Mouse (Mus musculus) CH12.LX (cell line): ENCODE data around the gene Slbp. TPM values are rescaled to one million over a fixed set of nuclear protein-coding genes. Genes with fewer than 3 reads are reported as not detected.

Experiments used
- DNase-seq: peaks from one replicate; pipeline ENCODE4 v3.0.0-alpha.2; 2013; ENCODE audit errors: extremely low read depth
- H3K27ac ChIP-seq: 2 replicates; pipeline ENCODE4 v1.5.1; 2012; ENCODE audit warnings: low read depth, mild to moderate bottlenecking, control low read depth, moderate library complexity; ENCODE audit not compliant: insufficient read depth
- H3K27me3 ChIP-seq: replicated peaks from 2 replicates; pipeline ENCODE3; 2012; ENCODE audit warnings: inconsistent platforms
- H3K36me3 ChIP-seq, 2 experiments: replicated peaks in 1 of 2; 2 replicates each; pipeline versions ENCODE3 to v1.6.1; 2012; ENCODE audit warnings: inconsistent platforms in 1 of 2, low read length in 1 of 2, mild to moderate bottlenecking in 1 of 2, mixed read lengths in 1 of 2, moderate library complexity in 1 of 2; ENCODE audit not compliant: control insufficient read depth in 1 of 2, insufficient read depth in 1 of 2
- H3K4me1 ChIP-seq, 2 experiments: 2 replicates each; pipeline ENCODE4 v1.6.1; 2012; ENCODE audit warnings: inconsistent platforms in 1 of 2, moderate library complexity in 1 of 2; ENCODE audit not compliant: insufficient read depth in 2 of 2, control insufficient read depth in 1 of 2
- H3K4me2 ChIP-seq: 2 replicates; pipeline ENCODE4 v1.6.1; 2012; ENCODE audit warnings: low read depth, mild to moderate bottlenecking, control low read depth; ENCODE audit not compliant: poor library complexity, insufficient read depth, severe bottlenecking
- H3K4me3 ChIP-seq, 3 experiments: fragments of 150-350 bp in 1 of 3; sonication (generic) in 1 of 3; replicated peaks in 1 of 3; 2 replicates each; pipeline versions ENCODE3 to v1.5.1; 2011 to 2012; ENCODE audit warnings: low read depth in 2 of 3, low read length in 2 of 3, mild to moderate bottlenecking in 2 of 3, moderate library complexity in 2 of 3, control low read depth in 1 of 3, improper control_type of control experiment in 1 of 3, inconsistent platforms in 1 of 3, mixed read lengths in 1 of 3; ENCODE audit not compliant: poor library complexity in 1 of 3
- H3K79me2 ChIP-seq: replicated peaks from 2 replicates; pipeline ENCODE4 v1.6.1; 2012; ENCODE audit warnings: mild to moderate bottlenecking, moderate library complexity; ENCODE audit not compliant: control insufficient read depth, poor library complexity, insufficient read depth, severe bottlenecking; ENCODE audit errors: extremely low read depth
- H3K9ac ChIP-seq: 2 replicates; pipeline ENCODE4 v1.6.1; 2012; ENCODE audit warnings: low read depth, mild to moderate bottlenecking, control low read depth, moderate library complexity; ENCODE audit not compliant: insufficient read depth
- H3K9me3 ChIP-seq: replicated peaks from 2 replicates; pipeline ENCODE3; 2012; ENCODE audit warnings: low read length, inconsistent platforms, mixed read lengths
- CTCF ChIP-seq, 2 experiments: IDR thresholded peaks in 1 of 2; conservative IDR thresholded peaks in 1 of 2; 2 replicates each; pipeline ENCODE4 v1.5.1; 2011 to 2012; ENCODE audit warnings: low read depth in 2 of 2, low read length in 2 of 2, improper control_type of control experiment in 1 of 2, inconsistent platforms in 1 of 2, mild to moderate bottlenecking in 1 of 2, moderate library complexity in 1 of 2
- E2F4 ChIP-seq: IDR thresholded peaks from 2 replicates; pipeline ENCODE4 v1.6.1; 2011; ENCODE audit warnings: low read depth, low read length, improper control_type of control experiment; ENCODE audit not compliant: insufficient replicate concordance
- ETS1 ChIP-seq: conservative IDR thresholded peaks from 2 replicates; pipeline ENCODE4 v1.6.1; 2012; ENCODE audit warnings: low read depth, mild to moderate bottlenecking, inconsistent platforms, low read length, improper control_type of control experiment, moderate library complexity
- GABPA ChIP-seq: IDR thresholded peaks from 2 replicates; pipeline ENCODE4 v1.6.1; 2012; ENCODE audit warnings: low read depth, low read length, improper control_type of control experiment, inconsistent platforms; ENCODE audit not compliant: insufficient replicate concordance
- IRF4 ChIP-seq: IDR thresholded peaks from 2 replicates; pipeline ENCODE4 v1.6.1; 2014; ENCODE audit warnings: low read depth, mild to moderate bottlenecking, inconsistent platforms, low read length, improper control_type of control experiment
- JUN ChIP-seq: IDR thresholded peaks from 2 replicates; pipeline ENCODE4 v1.6.1; 2011; ENCODE audit warnings: low read depth, mild to moderate bottlenecking, low read length, improper control_type of control experiment, moderate library complexity; ENCODE audit not compliant: insufficient read depth
- JUND ChIP-seq: conservative IDR thresholded peaks from 2 replicates; pipeline ENCODE4 v1.6.1; 2011; ENCODE audit warnings: low read depth, low read length, improper control_type of control experiment
- KAT2A ChIP-seq: IDR thresholded peaks from 2 replicates; pipeline ENCODE4 v1.6.1; 2012; ENCODE audit warnings: low read length, improper control_type of control experiment, inconsistent platforms; ENCODE audit not compliant: insufficient replicate concordance
- MAFK ChIP-seq: IDR thresholded peaks from 2 replicates; pipeline ENCODE4 v1.6.1; 2011; ENCODE audit warnings: low read length, improper control_type of control experiment; ENCODE audit not compliant: insufficient replicate concordance
- MAX ChIP-seq: IDR thresholded peaks from 2 replicates; pipeline ENCODE4 v1.6.1; 2011; ENCODE audit warnings: low read length, improper control_type of control experiment
- MAZ ChIP-seq: IDR thresholded peaks from 2 replicates; pipeline ENCODE4 v1.6.1; 2012; ENCODE audit warnings: low read depth, mild to moderate bottlenecking, inconsistent platforms, low read length, improper control_type of control experiment, moderate library complexity
- MYC ChIP-seq: IDR thresholded peaks from 2 replicates; pipeline ENCODE4 v1.6.1; 2011; ENCODE audit warnings: low read depth, mild to moderate bottlenecking, improper control_type of control experiment, low read length
- NELFE ChIP-seq: IDR thresholded peaks from 2 replicates; pipeline ENCODE4 v1.6.1; 2011; ENCODE audit warnings: low read depth, low read length, improper control_type of control experiment
- NRF1 ChIP-seq: IDR thresholded peaks from 2 replicates; pipeline ENCODE4 v1.6.1; 2014; ENCODE audit warnings: low read depth, mild to moderate bottlenecking, inconsistent platforms, low read length, improper control_type of control experiment, moderate library complexity
- PAX5 ChIP-seq: IDR thresholded peaks from 2 replicates; pipeline ENCODE4 v1.6.1; 2012; ENCODE audit warnings: low read length, inconsistent platforms, mixed read lengths
- RAD21 ChIP-seq: IDR thresholded peaks from 2 replicates; pipeline ENCODE4 v1.6.1; 2011; ENCODE audit warnings: low read depth, mild to moderate bottlenecking, low read length, improper control_type of control experiment, moderate library complexity
- SMC3 ChIP-seq: IDR thresholded peaks from 2 replicates; pipeline ENCODE4 v1.6.1; 2011; ENCODE audit warnings: low read depth, low read length, improper control_type of control experiment
- TCF12 ChIP-seq: IDR thresholded peaks from 2 replicates; pipeline ENCODE4 v1.6.1; 2014; ENCODE audit warnings: low read depth, mild to moderate bottlenecking, inconsistent platforms, low read length, improper control_type of control experiment
- USF2 ChIP-seq: conservative IDR thresholded peaks from 2 replicates; pipeline ENCODE4 v1.6.1; 2011; ENCODE audit warnings: low read depth, low read length, improper control_type of control experiment
- ZC3H11A ChIP-seq: IDR thresholded peaks from 2 replicates; pipeline ENCODE4 v1.6.1; 2012; ENCODE audit warnings: low read depth, mild to moderate bottlenecking, inconsistent platforms, low read length, improper control_type of control experiment
- ZKSCAN1 ChIP-seq: IDR thresholded peaks from 2 replicates; pipeline ENCODE4 v1.6.1; 2012; ENCODE audit warnings: low read depth, inconsistent platforms, low read length, improper control_type of control experiment, borderline replicate concordance
- dilution Hi-C: fragments of 300-500 bp; cut with MboI; formaldehyde crosslinking; loops from 2 replicates; pipeline ENCODE4 v1.14.3; 2020; ENCODE audit warnings: low sequenced_read_pairs; ENCODE audit not compliant: extremely low pct_unique_long_range_greater_than_20kb, extremely low pct_ligation_motif_present
- in situ Hi-C: fragments of 300-500 bp; cut with MboI; formaldehyde crosslinking; loops from 3 replicates; pipeline ENCODE4 v1.14.3; 2019; ENCODE audit warnings: low sequenced_read_pairs, low pct_ligation_motif_present, low pct_unique_long_range_greater_than_20kb, mixed read lengths
- polyA plus RNA-seq: library from polyadenylated mRNA; unstranded; fragments of >175 nt; gene quantifications from 2 replicates; pipeline ENCODE4 v1.2.1, GENCODE M21; 2012; ENCODE audit warnings: low read depth; ENCODE audit not compliant: insufficient read length
- total RNA-seq, 2 experiments: library from RNA; depleted of rRNA; stranded (reverse); fragments of 300-350 nt in 1 of 2; fragments of >200 nt in 1 of 2; gene quantifications; 2 replicates each; pipeline ENCODE4 v1.2.3; 2012 to 2014

Gene Slbp
- total and polyA plus RNA-seq, 3 experiments, result 85.4 to 263 (median 117) TPM

DNA sequence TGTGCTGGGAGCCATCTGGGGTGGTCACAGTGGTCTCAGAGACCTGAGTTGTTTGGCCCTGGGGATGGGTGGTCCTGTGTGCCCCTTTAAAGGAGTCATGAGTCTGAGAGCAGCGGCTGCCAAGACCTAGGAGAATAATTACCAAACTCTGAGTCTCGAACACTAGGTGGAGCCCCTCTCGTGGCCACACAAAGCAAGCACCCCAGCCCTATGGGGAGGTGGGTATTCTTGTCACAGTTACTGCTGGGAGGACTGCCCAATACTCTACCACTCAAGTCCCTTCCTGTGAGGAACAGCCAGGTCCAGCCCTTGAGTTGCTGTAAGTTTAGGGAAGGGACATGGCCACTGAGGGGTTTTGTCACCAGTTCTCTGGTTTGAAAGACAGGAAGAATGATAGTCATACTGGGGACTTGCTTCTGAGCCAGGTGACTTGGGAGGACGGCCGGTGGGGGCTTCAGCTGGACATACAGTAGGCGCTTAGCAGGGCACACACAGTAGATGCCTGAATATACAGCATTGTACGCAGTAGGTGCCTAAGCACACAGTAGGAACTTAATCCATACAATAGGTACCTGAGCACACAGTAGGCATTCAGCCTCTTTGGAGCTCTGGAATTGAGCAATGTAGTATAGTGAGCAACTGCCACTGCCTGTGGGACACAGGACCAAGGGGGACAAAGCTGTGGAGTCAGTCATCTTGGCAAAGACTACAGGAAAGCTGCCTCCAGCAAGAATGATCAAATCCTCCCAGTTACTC lies 31.7 kb upstream of the Slbp start:
- TF ChIP-seq JUND (no peak), ZC3H11A (no peak), NELFE (no peak), ZKSCAN1 (peak; percentile 71), GABPA (no peak), MYC (no peak), SMC3 (peak; percentile 79), NRF1 (no peak), PAX5 (no peak), MAZ (no peak), E2F4 (no peak), IRF4 (no peak), MAFK (no peak), KAT2A (no peak), RAD21 (peak; percentile 62), ETS1 (no peak), JUN (no peak), MAX (no peak), USF2 (no peak), CTCF (conservative IDR thresholded peaks at IDR 0.05 in 1 of 2, IDR thresholded peaks at IDR 0.05 in 1 of 2; ENCODE audit: low read depth in 2 of 2, low read length in 2 of 2) (peak in 1 of 2 experiments; percentile 79; a peak in 2 of 4 replicates), TCF12 (no peak)
- dilution Hi-C loops (no loop called here), in situ Hi-C loops (loop anchor here (5.0 kb wide), 1 partner anchor 58 kb away; no protein-coding TSS in a partner anchor)
- no peaks in the 10 kb centered on the region for H3K79me2 ChIP-seq
- DNase-seq, result peak; percentile 34
- peaks cover 3% of the 10 kb centered on the region for H3K9me3 ChIP-seq
- no peaks in the 10 kb centered on the region for H3K36me3 ChIP-seq
- no peak overlapping the region for H3K4me3 ChIP-seq
- peaks cover 0 to 33% of the 10 kb centered on the region in 2 experiments; a peak in 2 of 4 replicates for H3K4me1 ChIP-seq
- H3K27me3 ChIP-seq, result peaks cover 34% of the 10 kb centered on the region
- no peak overlapping the region for H3K4me2 ChIP-seq
- no peak overlapping the region for H3K9ac ChIP-seq
- no peak overlapping the region for H3K27ac ChIP-seq
